Mouse (Mus musculus): ENCODE results near the gene Fam168b.

Gene Fam168b

GRCm38 (mm10) chr1:34850343-34851136 lies 7.7 kb upstream of the Fam168b start:
- no peak for DNase-seq

- DNase-seq, result peak; percentile 83
Measured at GRCm38 (mm10) chr1:34849745-34850342, 7.0 kb upstream of the Fam168b start, which contains the start of gene Plekhb2. Plekhb2 (plus strand) TSS chr1:34849976.

GRCm38 (mm10) chr1:34847070-34847469 lies 4.2 kb upstream of the Fam168b start:
- no peak for DNase-seq

GRCm38 (mm10) chr1:34842389-34842861 lies 440 bp downstream of the Fam168b start:
- DNase-seq, result peak; percentile 63

- DNase-seq, result no peak
Measured at GRCm38 (mm10) chr1:34841709-34842388, 1.0 kb downstream of the Fam168b start.

GRCm38 (mm10) chr1:34839241-34839640 lies 3.6 kb downstream of the Fam168b start:
- DNase-seq, result no peak

GRCm38 (mm10) chr1:34837951-34838689 lies 4.7 kb downstream of the Fam168b start:
- no peak for DNase-seq

GRCm38 (mm10) chr1:34834904-34835303 lies 8.0 kb downstream of the Fam168b start:
- DNase-seq, result no peak

- no peak for DNase-seq
Measured at GRCm38 (mm10) chr1:34831381-34831780, 11.5 kb downstream of the Fam168b start.

GRCm38 (mm10) chr1:34830934-34831333 lies 11.9 kb downstream of the Fam168b start:
- no peak for DNase-seq

GRCm38 (mm10) chr1:34828528-34829294 lies 14.2 kb downstream of the Fam168b start:
- no peak for DNase-seq

GRCm38 (mm10) chr1:34827900-34828299 lies 15.0 kb downstream of the Fam168b start:
- DNase-seq, result no peak

GRCm38 (mm10) chr1:34825909-34826308 lies 17.0 kb downstream of the Fam168b start:
- no peak for DNase-seq

GRCm38 (mm10) chr1:34824208-34824607 lies 18.7 kb downstream of the Fam168b start:
- DNase-seq, result no peak

GRCm38 (mm10) chr1:34823353-34823752 lies 19.5 kb downstream of the Fam168b start:
- DNase-seq, result no peak

- DNase-seq, result no peak
Measured at GRCm38 (mm10) chr1:34822746-34823145, 20.1 kb downstream of the Fam168b start.

GRCm38 (mm10) chr1:34822003-34822402 lies 20.9 kb downstream of the Fam168b start:
- no peak for DNase-seq

- no peak for DNase-seq
Measured at GRCm38 (mm10) chr1:34821411-34821810, 21.5 kb downstream of the Fam168b start.

- no peak for DNase-seq
Measured at GRCm38 (mm10) chr1:34819225-34819910, 23.5 kb downstream of the Fam168b start.

- DNase-seq, result no peak
Measured at GRCm38 (mm10) chr1:34815843-34816242, 27.0 kb downstream of the Fam168b start.
